Mouse (Mus musculus): ENCODE results near the gene Efr3b.
"Not testable (repeated sequence)": the region's sequence is repeated elsewhere in the genome, so short reads cannot be mapped to it uniquely, and the experiment has no call there.

Gene Efr3b

GRCm38 (mm10) chr12:3968380-3968779, 70.3 kb downstream of the Efr3b start:
- DNase-seq: no peak

DNA sequence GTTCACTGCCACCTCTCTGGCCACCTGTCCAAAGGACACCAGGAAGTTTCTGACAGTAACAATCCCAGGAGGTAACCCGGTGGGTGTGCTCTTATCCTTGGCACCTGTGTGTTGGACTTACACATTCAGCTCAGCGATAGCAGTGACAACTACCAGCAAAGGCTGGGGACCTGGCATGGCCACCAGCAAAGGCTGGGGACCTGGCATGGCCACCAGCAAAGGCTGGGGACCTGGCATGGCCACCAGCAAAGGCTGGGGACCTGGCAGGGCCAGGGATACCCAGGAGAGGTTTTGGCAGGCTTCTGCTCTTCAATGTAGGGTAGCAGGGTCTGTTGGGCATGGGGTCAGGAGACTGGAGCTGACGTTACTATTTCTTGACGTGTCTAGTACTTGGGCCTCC, 71.5 kb downstream of the Efr3b start:
- DNase-seq: no peak

GRCm38 (mm10) chr12:3960553-3960952, 78.2 kb downstream of the Efr3b start:
- DNase-seq: peak; percentile 29

- DNase-seq: peak; percentile 93
These were observed 78.7 kb downstream of the Efr3b start for GRCm38 (mm10) chr12:3959791-3960543.

- DNase-seq: no peak
These were observed 82.4 kb downstream of the Efr3b start for GRCm38 (mm10) chr12:3956351-3956750.

GRCm38 (mm10) chr12:3955371-3955770, 83.3 kb downstream of the Efr3b start:
- DNase-seq: peak; percentile 35

GRCm38 (mm10) chr12:3954651-3955050, 84.1 kb downstream of the Efr3b start, which contains the start of gene Pomc:
Gene Pomc, plus strand, starts transcription at chr12:3954951.
- no peak for DNase-seq

DNA sequence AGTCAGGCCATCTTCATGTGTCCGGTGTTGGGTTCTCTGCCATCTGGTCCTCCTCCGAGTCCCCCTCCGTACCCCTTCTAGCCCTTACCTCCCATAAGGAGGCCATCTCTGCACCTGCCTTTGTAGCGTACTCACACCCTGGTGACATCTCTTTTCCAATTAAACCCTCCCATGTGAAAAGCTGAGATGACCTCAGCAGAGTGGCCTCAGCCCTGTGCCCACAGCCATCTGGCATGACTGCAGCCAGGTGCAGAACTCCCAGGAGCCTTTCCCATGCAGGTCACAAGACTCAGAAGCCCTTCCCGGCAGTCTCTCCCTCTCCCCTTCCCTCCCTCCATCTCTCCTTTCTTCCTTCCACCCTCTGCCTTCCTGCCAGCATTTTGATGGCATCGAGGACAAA, 91.2 kb downstream of the Efr3b start:
- DNase-seq: no peak

GRCm38 (mm10) chr12:3944454-3945073, 94.2 kb downstream of the Efr3b start:
- no peak for DNase-seq

DNA sequence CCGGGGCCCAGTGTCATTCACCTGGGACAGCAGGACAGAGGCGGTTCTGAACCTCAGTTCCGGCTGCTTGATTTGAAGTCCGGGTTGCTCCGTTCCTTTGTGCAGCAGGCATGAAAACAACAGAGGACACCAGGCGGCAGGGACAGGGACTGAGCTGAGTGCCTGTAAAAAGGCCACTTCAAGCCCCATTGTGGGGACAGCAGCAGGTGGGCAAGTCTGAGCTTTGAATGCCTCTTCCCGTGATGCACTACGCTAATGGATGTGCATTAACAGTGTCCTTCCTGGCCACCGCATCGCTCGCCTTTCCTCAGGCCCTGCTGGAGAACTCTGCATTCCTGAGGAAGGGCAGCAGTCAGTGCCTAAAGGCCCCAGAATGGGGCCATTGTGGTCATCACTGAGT, 96.7 kb downstream of the Efr3b start:
- DNase-seq: no peak

DNA sequence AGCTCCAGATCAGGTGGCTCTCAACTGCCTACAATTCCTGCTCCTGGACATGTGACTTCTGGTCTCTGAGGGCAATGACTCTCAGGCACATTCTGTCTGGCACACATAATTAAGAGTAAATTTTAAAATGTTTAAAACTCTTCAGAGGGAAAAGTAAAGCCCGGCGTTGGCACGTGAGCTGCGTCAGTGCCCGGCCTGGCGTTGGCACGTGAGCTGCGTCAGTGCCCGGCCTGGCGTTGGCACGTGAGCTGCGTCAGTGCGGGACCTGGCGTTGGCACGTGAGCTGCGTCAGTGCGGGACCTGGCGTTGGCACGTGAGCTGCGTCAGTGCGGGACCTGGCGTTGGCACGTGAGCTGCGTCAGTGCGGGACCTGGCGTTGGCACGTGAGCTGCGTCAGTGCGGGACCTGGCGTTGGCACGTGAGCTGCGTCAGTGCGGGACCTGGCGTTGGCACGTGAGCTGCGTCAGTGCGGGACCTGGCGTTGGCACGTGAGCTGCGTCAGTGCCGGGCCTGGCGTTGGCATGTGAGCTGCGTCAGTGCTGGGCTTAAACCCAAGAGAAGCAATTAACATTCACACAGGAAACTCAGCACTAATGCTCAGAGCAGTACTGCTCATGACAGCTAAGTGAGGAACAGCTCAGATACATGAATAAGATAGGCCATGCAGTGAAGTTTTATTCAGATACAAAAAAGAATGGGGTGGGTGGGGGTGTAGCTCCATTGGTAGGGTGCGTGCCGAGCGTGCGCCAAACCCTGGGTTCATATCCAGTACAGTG, 108.4 kb downstream of the Efr3b start:
- not testable (repeated sequence) for DNase-seq

- peak; percentile 36 for DNase-seq
These were observed 109.9 kb downstream of the Efr3b start for GRCm38 (mm10) chr12:3928841-3929240.

GRCm38 (mm10) chr12:3926127-3926526, 112.6 kb downstream of the Efr3b start:
- DNase-seq: peak; percentile 87

GRCm38 (mm10) chr12:3919423-3919822, 119.3 kb downstream of the Efr3b start:
- DNase-seq: no peak

DNA sequence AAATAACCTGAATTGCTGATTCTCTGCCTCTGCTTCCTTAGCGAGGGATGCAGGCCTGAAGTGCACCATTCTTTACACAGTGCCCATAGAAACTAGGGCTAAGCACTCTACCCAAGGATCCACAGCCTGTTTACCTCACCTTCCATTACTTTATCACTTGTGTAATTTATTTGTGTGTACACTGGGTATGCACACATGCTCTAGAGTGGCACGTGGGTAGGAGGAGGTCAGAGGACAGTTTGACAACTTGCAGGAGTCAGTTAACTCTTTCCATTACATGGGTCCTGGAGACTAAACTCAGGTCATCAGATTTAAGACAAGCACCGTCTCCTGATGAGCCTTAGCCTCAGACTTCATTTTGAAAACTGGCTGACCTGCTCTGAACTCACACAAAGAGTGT, 120.1 kb downstream of the Efr3b start:
- no peak for DNase-seq

GRCm38 (mm10) chr12:3917668-3918341, 120.9 kb downstream of the Efr3b start:
- no peak for DNase-seq

DNA sequence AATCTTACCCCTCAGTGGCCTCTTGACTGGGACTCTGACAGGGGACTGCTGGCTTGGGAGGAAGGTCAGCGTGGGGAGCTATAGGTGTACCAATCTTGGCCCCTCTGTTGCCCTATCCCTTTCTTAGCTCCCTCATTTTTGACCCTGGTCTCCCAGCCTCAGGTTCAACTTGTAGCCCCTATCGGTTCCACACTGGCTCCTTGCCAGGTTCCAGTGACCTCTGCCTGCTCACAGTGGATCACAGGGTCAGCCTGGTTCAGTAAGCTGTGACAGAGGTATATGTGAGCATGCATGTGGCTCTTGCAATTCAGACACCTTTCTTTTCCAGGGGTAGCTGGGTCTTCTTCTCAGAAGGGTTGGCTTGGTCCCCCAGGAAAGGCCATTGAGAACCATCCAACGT, 122.9 kb downstream of the Efr3b start:
- peak; percentile 56 for DNase-seq
